Mouse (Mus musculus) cerebellum, adult 18-20 months (tissue): Measurements from ENCODE around the gene Mtx3.

ENCODE experiments used
- DNase-seq, 2 experiments: peaks; one replicate each; pipeline ENCODE4 v3.0.0; 2021

Gene Mtx3

GRCm38 (mm10) chr13:92884206-92884605, 39.6 kb downstream of the Mtx3 start:
- no peak for DNase-seq

- DNase-seq: no peak
Measured at GRCm38 (mm10) chr13:92884930-92885329, 40.4 kb downstream of the Mtx3 start.

- no peak for DNase-seq
Measured at GRCm38 (mm10) chr13:92899087-92899486, 54.5 kb downstream of the Mtx3 start.

GRCm38 (mm10) chr13:92903291-92903690, 58.7 kb downstream of the Mtx3 start:
- no peak for DNase-seq

- peak; percentile 32 to 49 for DNase-seq
Measured at GRCm38 (mm10) chr13:92905944-92906343, 61.4 kb downstream of the Mtx3 start.

GRCm38 (mm10) chr13:92907366-92907765, 62.8 kb downstream of the Mtx3 start:
- no peak for DNase-seq
